Mouse (Mus musculus): ENCODE data around the gene Ptpa.

- TF ChIP-seq CTCF (IDR thresholded peaks at IDR 0.05; ENCODE audit: low read depth, low read length), result no peak
- no peak for TF ChIP-seq POLR2A (IDR thresholded peaks at IDR 0.05; ENCODE audit: extremely low read depth, insufficient read depth, low read length)
Observed at GRCm38 (mm10) chr2:30389000-30389399, 26.8 kb upstream of the Ptpa start.

All from liver, adult 2 months (tissue).